Mouse (Mus musculus): ENCODE measurements at regions not wholly inside any gene's neighbourhood (a gene's known extent, or its start where the extent isn't known, plus 50 kb on each side); places are given as distances from the start of the nearest gene placed in this dataset.

GRCm38 (mm10) chr2:146745683-146746047 is 110.0 kb upstream of the Kiz start:
- no peaks in the 10 kb centered on the region for H3K27me3 ChIP-seq (ENCODE audit: control insufficient read depth, insufficient read depth, low read length)
- no peak overlapping the region for H3K9ac ChIP-seq (ENCODE audit: low read depth, low read length)
- WGBS (ENCODE audit: insufficient replicate concordance): 47% methylated on average over 12 of the region's 12 CpGs
- no peaks in the 10 kb centered on the region for H3K4me1 ChIP-seq (ENCODE audit: control insufficient read depth, insufficient read depth, low read length)
- no peak overlapping the region for H3K27ac ChIP-seq (ENCODE audit: low read depth, low read length)
- H3K4me2 ChIP-seq: peak overlapping the region; percentile 42
- H3K36me3 ChIP-seq (ENCODE audit: control insufficient read depth, insufficient read depth, low read length): no peaks in the 10 kb centered on the region
- no peaks in the 10 kb centered on the region for H3K9me3 ChIP-seq (replicated peaks; ENCODE audit: control insufficient read depth, low read length)
- no peak for ATAC-seq (replicated peaks; ENCODE audit: insufficient number of reproducible peaks, low FRiP score, low TSS enrichment)
- no peak overlapping the region; the same call in 1 of the 2 replicates for H3K4me3 ChIP-seq (ENCODE audit: low read depth, low read length)

DNA sequence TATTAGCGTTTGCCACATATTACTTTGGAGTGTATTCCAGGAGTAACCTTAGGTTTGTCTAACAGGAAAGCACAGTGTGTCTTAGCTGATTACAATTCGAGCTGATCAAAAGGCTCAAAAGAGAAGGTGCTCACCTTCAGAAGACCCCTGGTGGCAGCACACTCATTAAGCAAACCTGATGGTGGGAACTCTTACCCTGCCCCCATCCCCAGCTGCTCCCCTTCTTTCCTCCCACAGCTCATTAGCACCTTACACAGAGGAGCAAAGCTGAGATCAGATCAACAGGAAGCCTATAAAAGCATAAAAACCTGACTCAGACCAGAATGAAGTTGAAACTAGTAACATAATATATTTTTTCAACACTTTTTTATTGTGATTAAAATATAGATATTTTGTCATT is 101.7 kb upstream of the Kiz start:
- 19% methylated on average over 2 of the region's 2 CpGs for WGBS (ENCODE audit: insufficient replicate concordance)
- Histone ChIP-seq H3K27me3 (ENCODE audit: control insufficient read depth, insufficient read depth, low read length) (no peaks in the 10 kb centered on the region), H3K9me3 (replicated peaks; ENCODE audit: control insufficient read depth, low read length) (no peaks in the 10 kb centered on the region), H3K4me1 (ENCODE audit: control insufficient read depth, insufficient read depth, low read length) (no peaks in the 10 kb centered on the region), H3K4me3 (ENCODE audit: low read depth, low read length) (no peak overlapping the region), H3K4me2 (no peak overlapping the region), H3K27ac (ENCODE audit: low read depth, low read length) (no peak overlapping the region), H3K9ac (ENCODE audit: low read depth, low read length) (no peak overlapping the region), H3K36me3 (ENCODE audit: control insufficient read depth, insufficient read depth, low read length) (no peaks in the 10 kb centered on the region)
- no peak for ATAC-seq (replicated peaks; ENCODE audit: insufficient number of reproducible peaks, low FRiP score, low TSS enrichment)

GRCm38 (mm10) chr2:146763522-146764144 is 92.0 kb upstream of the Kiz start:
- no peak overlapping the region for H3K4me3 ChIP-seq (ENCODE audit: low read depth, low read length)
- H3K4me1 ChIP-seq (ENCODE audit: control insufficient read depth, insufficient read depth, low read length): no peaks in the 10 kb centered on the region
- H3K27me3 ChIP-seq (ENCODE audit: control insufficient read depth, insufficient read depth, low read length): no peaks in the 10 kb centered on the region
- no peak for ATAC-seq (replicated peaks; ENCODE audit: insufficient number of reproducible peaks, low FRiP score, low TSS enrichment)
- WGBS (ENCODE audit: insufficient replicate concordance): 62% methylated on average over 18 of the region's 18 CpGs
- no peak overlapping the region for H3K9ac ChIP-seq (ENCODE audit: low read depth, low read length)
- H3K36me3 ChIP-seq (ENCODE audit: control insufficient read depth, insufficient read depth, low read length): no peaks in the 10 kb centered on the region
- H3K9me3 ChIP-seq (replicated peaks; ENCODE audit: control insufficient read depth, low read length): no peaks in the 10 kb centered on the region
- no peak overlapping the region for H3K4me2 ChIP-seq
- H3K27ac ChIP-seq (ENCODE audit: low read depth, low read length): no peak overlapping the region

GRCm38 (mm10) chr2:146764313-146765255 is 91.1 kb upstream of the Kiz start:
- WGBS (ENCODE audit: insufficient replicate concordance): 69% methylated on average over 12 of the region's 12 CpGs
- H3K27ac ChIP-seq (ENCODE audit: low read depth, low read length): no peak overlapping the region

DNA sequence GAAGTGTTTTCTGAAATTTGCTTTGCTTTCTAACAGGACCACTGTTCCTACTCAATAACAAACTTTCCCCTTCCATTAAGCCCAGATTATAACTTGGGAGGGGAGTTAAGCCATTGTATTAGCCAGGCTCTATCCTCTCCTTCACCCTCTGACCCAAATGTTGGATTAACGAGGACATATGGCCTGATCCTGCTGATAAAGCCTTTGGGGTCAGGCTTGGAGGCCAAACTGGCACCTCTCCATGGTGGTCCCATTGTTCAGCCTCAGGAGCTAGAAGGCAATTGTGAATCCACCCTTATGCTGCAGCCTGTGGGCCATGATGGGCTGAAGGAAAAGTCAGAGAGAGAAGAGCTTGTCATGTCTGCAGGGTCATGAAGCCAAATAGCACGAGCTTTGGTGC is 80.8 kb upstream of the Kiz start:
- ATAC-seq (replicated peaks; ENCODE audit: insufficient number of reproducible peaks, low FRiP score, low TSS enrichment): no peak

More at GRCm38 (mm10) chr2:146764313-146765255, 91.1 kb upstream of the Kiz start:
- Histone ChIP-seq H3K36me3 (ENCODE audit: control insufficient read depth, insufficient read depth, low read length) (no peaks in the 10 kb centered on the region), H3K9ac (ENCODE audit: low read depth, low read length) (no peak overlapping the region), H3K9me3 (replicated peaks; ENCODE audit: control insufficient read depth, low read length) (no peaks in the 10 kb centered on the region), H3K4me3 (ENCODE audit: low read depth, low read length) (no peak overlapping the region), H3K27me3 (ENCODE audit: control insufficient read depth, insufficient read depth, low read length) (no peaks in the 10 kb centered on the region), H3K4me1 (ENCODE audit: control insufficient read depth, insufficient read depth, low read length) (no peaks in the 10 kb centered on the region), H3K4me2 (no peak overlapping the region)
- ATAC-seq (replicated peaks; ENCODE audit: insufficient number of reproducible peaks, low FRiP score, low TSS enrichment): no peak

DNA sequence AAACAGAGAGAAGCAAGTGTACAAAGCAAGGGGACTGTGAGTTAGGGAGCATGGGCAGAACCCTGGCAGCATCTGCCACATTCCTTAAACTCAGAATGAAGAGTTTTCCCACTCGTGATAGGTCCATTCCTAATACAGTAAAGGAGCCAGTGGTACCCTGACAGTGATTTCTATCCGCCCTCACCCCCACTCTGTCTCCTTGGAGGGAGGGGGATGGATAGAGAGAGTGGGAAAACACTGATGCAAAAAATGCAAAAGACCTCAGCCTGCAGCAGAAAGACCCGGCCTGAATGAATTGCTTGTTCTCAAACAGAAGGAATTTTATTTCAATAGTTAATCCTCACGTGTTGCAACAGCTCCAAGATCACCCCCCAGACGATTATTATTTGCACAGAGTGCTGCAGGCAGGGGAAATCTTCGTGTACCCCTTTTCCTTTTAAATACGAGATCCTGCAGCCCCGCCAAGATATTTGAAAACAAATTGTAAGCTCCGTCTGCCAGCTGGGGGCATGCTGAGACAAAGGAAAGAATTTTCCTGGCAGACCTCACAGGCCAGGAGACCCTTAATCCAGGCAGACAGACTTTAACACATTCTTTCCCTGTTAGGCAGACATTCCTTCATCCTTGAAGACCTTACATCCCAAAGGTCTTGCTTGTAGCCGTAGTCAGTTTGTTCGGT is 68.4 kb upstream of the Kiz start:
- Histone ChIP-seq H3K36me3 (ENCODE audit: control insufficient read depth, insufficient read depth, low read length) (no peaks in the 10 kb centered on the region), H3K4me2 (no peak overlapping the region; the same call in 1 of the 2 replicates), H3K9me3 (replicated peaks; ENCODE audit: control insufficient read depth, low read length) (no peaks in the 10 kb centered on the region), H3K27me3 (ENCODE audit: control insufficient read depth, insufficient read depth, low read length) (no peaks in the 10 kb centered on the region), H3K4me1 (ENCODE audit: control insufficient read depth, insufficient read depth, low read length) (no peaks in the 10 kb centered on the region), H3K4me3 (ENCODE audit: low read depth, low read length) (no peak overlapping the region), H3K9ac (ENCODE audit: low read depth, low read length) (no peak overlapping the region), H3K27ac (ENCODE audit: low read depth, low read length) (no peak overlapping the region)
- 16% methylated on average over 11 of the region's 11 CpGs for WGBS (ENCODE audit: insufficient replicate concordance)
- ATAC-seq (replicated peaks; ENCODE audit: insufficient number of reproducible peaks, low FRiP score, low TSS enrichment): no peak

More for the DNA sequence above, 80.8 kb upstream of the Kiz start:
- Histone ChIP-seq H3K27me3 (ENCODE audit: control insufficient read depth, insufficient read depth, low read length) (no peaks in the 10 kb centered on the region), H3K27ac (ENCODE audit: low read depth, low read length) (no peak overlapping the region), H3K4me3 (ENCODE audit: low read depth, low read length) (no peak overlapping the region), H3K4me1 (ENCODE audit: control insufficient read depth, insufficient read depth, low read length) (no peaks in the 10 kb centered on the region), H3K9ac (ENCODE audit: low read depth, low read length) (no peak overlapping the region), H3K4me2 (no peak overlapping the region), H3K9me3 (replicated peaks; ENCODE audit: control insufficient read depth, low read length) (no peaks in the 10 kb centered on the region), H3K36me3 (ENCODE audit: control insufficient read depth, insufficient read depth, low read length) (no peaks in the 10 kb centered on the region)
- 31% methylated on average over 2 of the region's 2 CpGs for WGBS (ENCODE audit: insufficient replicate concordance)

DNA sequence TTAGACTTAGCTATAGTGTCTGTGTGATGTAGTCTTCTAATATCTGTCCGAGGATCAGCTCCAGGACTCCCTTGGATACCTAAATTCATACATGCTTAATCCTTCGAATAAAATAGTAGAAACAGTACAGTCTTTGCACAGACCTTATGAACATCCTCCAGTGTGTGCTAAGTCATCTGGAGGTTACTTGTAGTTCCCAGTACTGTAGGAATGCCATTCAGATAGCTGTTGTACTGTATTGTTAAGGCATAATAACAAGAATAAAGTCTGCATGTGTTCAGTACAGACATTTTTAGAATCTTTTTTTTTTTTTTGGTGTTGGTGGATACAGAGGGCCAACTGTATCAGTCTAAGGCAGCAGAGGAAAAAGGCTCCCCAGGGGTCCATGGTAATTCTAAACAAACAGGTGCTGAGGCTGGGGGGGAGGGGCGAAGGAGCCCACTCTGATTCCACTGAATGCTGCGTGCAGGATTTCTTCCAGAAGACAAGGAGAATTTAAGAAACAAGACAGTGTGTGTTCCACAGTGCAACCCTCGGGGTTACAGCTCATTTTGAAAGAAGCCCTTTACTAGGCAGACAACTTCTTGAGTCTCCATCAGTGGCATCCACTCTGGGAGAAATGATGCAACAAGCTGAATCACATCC is 67.7 kb upstream of the Kiz start:
- H3K9me3 ChIP-seq (replicated peaks; ENCODE audit: control insufficient read depth, low read length): no peaks in the 10 kb centered on the region
- no peak overlapping the region for H3K27ac ChIP-seq (ENCODE audit: low read depth, low read length)
- no peaks in the 10 kb centered on the region for H3K4me1 ChIP-seq (ENCODE audit: control insufficient read depth, insufficient read depth, low read length)
- 71% methylated on average over 5 of the region's 5 CpGs for WGBS (ENCODE audit: insufficient replicate concordance)
- no peak overlapping the region for H3K4me3 ChIP-seq (ENCODE audit: low read depth, low read length)
- no peak overlapping the region for H3K9ac ChIP-seq (ENCODE audit: low read depth, low read length)
- no peak for ATAC-seq (replicated peaks; ENCODE audit: insufficient number of reproducible peaks, low FRiP score, low TSS enrichment)
- no peaks in the 10 kb centered on the region for H3K27me3 ChIP-seq (ENCODE audit: control insufficient read depth, insufficient read depth, low read length)
- H3K36me3 ChIP-seq (ENCODE audit: control insufficient read depth, insufficient read depth, low read length): no peaks in the 10 kb centered on the region
- H3K4me2 ChIP-seq: no peak overlapping the region

GRCm38 (mm10) chr2:146792844-146793420 is 62.7 kb upstream of the Kiz start:
- Histone ChIP-seq H3K4me1 (ENCODE audit: control insufficient read depth, insufficient read depth, low read length) (no peaks in the 10 kb centered on the region), H3K27me3 (ENCODE audit: control insufficient read depth, insufficient read depth, low read length) (no peaks in the 10 kb centered on the region), H3K27ac (ENCODE audit: low read depth, low read length) (no peak overlapping the region), H3K4me2 (no peak overlapping the region), H3K4me3 (ENCODE audit: low read depth, low read length) (no peak overlapping the region), H3K9me3 (replicated peaks; ENCODE audit: control insufficient read depth, low read length) (no peaks in the 10 kb centered on the region), H3K36me3 (ENCODE audit: control insufficient read depth, insufficient read depth, low read length) (no peaks in the 10 kb centered on the region), H3K9ac (ENCODE audit: low read depth, low read length) (no peak overlapping the region)
- no peak for ATAC-seq (replicated peaks; ENCODE audit: insufficient number of reproducible peaks, low FRiP score, low TSS enrichment)
- WGBS (ENCODE audit: insufficient replicate concordance): 81% methylated on average over 6 of the region's 6 CpGs

Data from heart, embryonic 11.5 days (tissue).